Comparison of ENCODE assay signal across 10 mouse cellular contexts in genomic region chr16:89830221-89830648, GRCm38 (mm10).
DNase-seq lines count a peak whose midpoint lies in the region; ATAC-seq and TF ChIP-seq lines count a peak whose summit lies in the region.
"Had no signal": no experiment of that assay in that cellular context is flagged by ENCODE, and none has a peak within 500 bp of the region (broad histone marks: within the 10 kb centered on the region; RNA-seq: fewer than 3 reads in every experiment).

No protein-coding gene starts in this region.

- H3K9me3 ChIP-seq in liver, postnatal 0 days (ENCODE audit: low read length): no peaks in the 10 kb centered on the region
- H3K9me3 ChIP-seq in forebrain, embryonic 16.5 days (ENCODE audit: control insufficient read depth, low read length): no peaks in the 10 kb centered on the region

- no peaks in the 10 kb centered on the region for H3K27me3 ChIP-seq in kidney, adult 2 months (replicated peaks; ENCODE audit: control insufficient read depth, insufficient read depth, low read length)
- H3K27me3 ChIP-seq in liver, postnatal 0 days (ENCODE audit: insufficient read depth, low read length): no peaks in the 10 kb centered on the region
- no peaks in the 10 kb centered on the region for H3K27me3 ChIP-seq in forebrain, embryonic 16.5 days (replicated peaks; ENCODE audit: control insufficient read depth, insufficient read depth, low read length)

- TF ChIP-seq POLR2A in kidney, adult 2 months (IDR thresholded peaks at IDR 0.05; ENCODE audit: low read depth, low read length): no peak

- WGBS in kidney, adult 2 months: 67% methylated on average over 15 of the region's 15 CpGs
- WGBS in liver, postnatal 0 days (ENCODE audit: insufficient replicate concordance): 46% methylated on average over 15 of the region's 15 CpGs
- 83% methylated on average over 15 of the region's 15 CpGs for WGBS in forebrain, embryonic 16.5 days

- peak; percentile 24 for DNase-seq in adrenal gland, adult 8-10 months
- DNase-seq in adrenal gland, postnatal 4 days (ENCODE audit: low spot score in 2 of 2): no peak
- peak; percentile 99 for DNase-seq in heart, adult 11 months
- DNase-seq in kidney, adult 2 months: peak; percentile 79
- DNase-seq in liver, postnatal 0 days: no peak
- DNase-seq in gastrocnemius, postnatal 10 days: no peak
- no peak for DNase-seq in spleen, postnatal 36 days (ENCODE audit: low spot score in 2 of 2)
- DNase-seq: B cell, adult 2 months; layer of hippocampus, adult 9-11 months had no signal

- peak overlapping the region; percentile 63 for H3K27ac ChIP-seq in kidney, adult 2 months (ENCODE audit: insufficient read depth, low read depth, low read length)
- H3K27ac ChIP-seq in liver, postnatal 0 days (ENCODE audit: low read depth): 0 out of 2 replicates have a peak overlapping the region, but pooled peaks have one; percentile 18
- H3K27ac ChIP-seq in forebrain, embryonic 16.5 days (ENCODE audit: low read length): no peak overlapping the region

- TF ChIP-seq CTCF in kidney, adult 2 months (conservative IDR thresholded peaks at IDR 0.05; ENCODE audit: insufficient read depth, insufficient read length, low read depth, low read length): no peak
- TF ChIP-seq CTCF in liver, postnatal 0 days (IDR thresholded peaks at IDR 0.05; ENCODE audit: low read depth): no peak

- H3K4me3 ChIP-seq in kidney, adult 2 months (ENCODE audit: insufficient read depth, low read depth, low read length): no peak overlapping the region
- no peak overlapping the region for H3K4me3 ChIP-seq in liver, postnatal 0 days (ENCODE audit: low read depth, low read length)
- no peak overlapping the region for H3K4me3 ChIP-seq in forebrain, embryonic 16.5 days (replicated peaks; ENCODE audit: low read length)

- peak; percentile 57 for TF ChIP-seq EP300 in liver, postnatal 0 days (IDR thresholded peaks at IDR 0.05; ENCODE audit: low read depth)

- H3K4me1 ChIP-seq in kidney, adult 2 months (ENCODE audit: control insufficient read depth, insufficient read depth, low read length): no peaks in the 10 kb centered on the region
- no peaks in the 10 kb centered on the region for H3K4me1 ChIP-seq in liver, postnatal 0 days (ENCODE audit: insufficient read depth)
- H3K4me1 ChIP-seq in forebrain, embryonic 16.5 days (replicated peaks; ENCODE audit: control insufficient read depth, insufficient read depth, low read length): no peaks in the 10 kb centered on the region; the same call in 1 of the 2 replicates

- no peaks in the 10 kb centered on the region for H3K36me3 ChIP-seq in kidney, adult 2 months (ENCODE audit: control insufficient read depth, insufficient read depth, low read length)
- no peaks in the 10 kb centered on the region for H3K36me3 ChIP-seq in liver, postnatal 0 days (replicated peaks; ENCODE audit: insufficient read depth, low read length)
- no peaks in the 10 kb centered on the region; the same call in 1 of the 2 replicates for H3K36me3 ChIP-seq in forebrain, embryonic 16.5 days (ENCODE audit: control insufficient read depth, insufficient read depth)

- peak; percentile 73 for ATAC-seq in liver, postnatal 0 days
- ATAC-seq in forebrain, embryonic 16.5 days: no peak

- no peak overlapping the region for H3K9ac ChIP-seq in liver, postnatal 0 days (replicated peaks)
- no peak overlapping the region for H3K9ac ChIP-seq in forebrain, embryonic 16.5 days (replicated peaks; ENCODE audit: low read depth, low read length)

- peak overlapping the region; percentile 20 for H3K4me2 ChIP-seq in liver, postnatal 0 days (ENCODE audit: low read depth, low read length)
- H3K4me2 ChIP-seq in forebrain, embryonic 16.5 days (ENCODE audit: low read length): no peak overlapping the region

Comparison
In these comparisons a context has a peak if more than half of its experiments do, and no peak if none do; other contexts are left out.
1. DNase-seq: peak in adrenal gland, adult 8-10 months (single experiment), heart, adult 11 months (single experiment) and kidney, adult 2 months (single experiment); none in adrenal gland, postnatal 4 days (0 of 2), liver, postnatal 0 days (single experiment), gastrocnemius, postnatal 10 days (single experiment) and spleen, postnatal 36 days (0 of 2).